Mouse (Mus musculus) c-Kit-positive CD71-negative TER-119-negative erythroid progenitor cells, embryonic 14.5 days (primary cell): Measurements from ENCODE around the gene Palm2.

ENCODE experiments used
- DNase-seq: peaks from one replicate; pipeline ENCODE4 v3.0.0-alpha.2; 2013; ENCODE audit warnings: low read depth

Palm2 gene

DNA sequence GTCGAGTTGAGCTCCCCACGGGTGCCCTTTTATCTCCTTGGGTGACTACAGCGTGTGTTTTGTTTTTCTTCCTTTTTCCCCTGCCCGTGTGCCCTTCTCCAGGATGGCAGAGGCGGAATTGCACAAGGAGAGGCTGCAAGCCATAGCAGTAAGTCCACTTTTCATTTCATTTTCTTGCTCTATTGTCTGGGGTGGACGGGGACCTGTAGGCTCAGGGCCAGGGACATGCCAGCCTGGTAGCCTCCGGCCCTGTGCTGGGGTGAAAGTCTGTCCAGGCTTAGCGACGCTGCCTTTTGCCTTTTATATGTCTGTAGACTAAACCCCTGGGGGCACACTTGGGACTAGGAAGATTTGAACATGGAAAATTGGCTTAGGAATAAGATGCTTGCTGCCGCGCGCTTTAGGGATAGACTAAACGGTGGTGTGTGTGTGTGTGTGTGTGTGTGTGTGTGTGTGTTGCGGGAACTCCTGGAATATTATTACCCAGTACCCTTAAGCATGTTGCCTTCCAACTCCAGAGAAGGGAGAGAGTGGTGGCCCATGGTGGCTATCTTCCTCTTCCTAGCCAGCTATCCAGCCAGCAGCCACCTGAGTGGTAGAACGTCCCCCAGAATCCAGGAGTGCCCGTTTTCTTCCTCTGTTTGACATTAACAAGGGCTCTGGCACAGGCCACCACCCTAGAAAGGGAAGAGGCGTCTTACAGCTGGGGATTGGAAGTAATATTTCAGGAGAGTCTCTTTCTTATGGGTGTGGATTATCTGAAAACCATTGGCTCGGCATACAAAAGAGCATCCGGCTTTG is 134.4 kb downstream of the Palm2 start:
- DNase-seq = no peak

GRCm38 (mm10) chr4:57569069-57569355 is 135.0 kb downstream of the Palm2 start:
- DNase-seq = no peak

- DNase-seq = no peak
Observed at GRCm38 (mm10) chr4:57569711-57570110, 135.7 kb downstream of the Palm2 start.

GRCm38 (mm10) chr4:57570229-57570628 is 136.2 kb downstream of the Palm2 start:
- DNase-seq = no peak

DNA sequence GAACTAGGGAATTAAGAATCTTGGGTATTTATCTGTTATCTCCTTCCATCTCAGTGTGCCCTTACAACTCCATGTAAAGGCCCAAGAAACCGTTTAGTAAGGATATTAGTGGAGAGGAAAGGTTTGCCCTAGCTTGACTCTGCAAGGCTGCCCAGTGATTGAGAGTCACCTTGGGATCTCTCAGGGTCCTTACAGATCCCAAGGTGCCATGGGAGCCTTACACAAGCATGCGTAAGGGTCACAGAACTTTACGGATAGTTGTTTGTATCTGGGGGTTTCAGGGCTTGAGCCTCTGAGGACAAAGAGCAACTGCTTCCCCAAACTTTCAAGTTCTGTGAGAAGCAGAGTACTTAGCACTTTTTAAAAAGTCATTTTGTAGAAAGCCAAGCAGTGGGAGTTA is 140.1 kb downstream of the Palm2 start:
- DNase-seq = no peak

GRCm38 (mm10) chr4:57574646-57575045 is 140.6 kb downstream of the Palm2 start:
- no peak for DNase-seq

DNA sequence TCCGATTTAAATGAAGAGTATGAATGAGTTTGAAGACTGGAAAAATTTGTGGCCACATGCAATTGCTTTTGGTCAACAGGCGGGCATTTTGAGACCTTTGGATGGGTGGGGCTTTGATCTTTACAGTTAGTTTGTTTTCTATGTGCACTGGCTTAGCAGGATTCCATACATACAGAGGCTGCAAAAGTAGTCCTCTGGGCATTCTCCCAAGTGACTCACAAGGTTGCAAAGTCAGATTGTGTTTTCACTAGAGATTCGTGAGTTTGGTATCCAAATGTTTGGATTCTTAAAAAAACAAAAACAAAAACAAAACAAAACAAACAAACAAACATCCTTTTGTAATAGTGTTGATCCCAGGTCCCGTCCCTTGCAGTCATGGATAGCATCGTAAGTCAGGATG is 141.6 kb downstream of the Palm2 start:
- no peak for DNase-seq

GRCm38 (mm10) chr4:57576095-57576494 is 142.0 kb downstream of the Palm2 start:
- DNase-seq = no peak

DNA sequence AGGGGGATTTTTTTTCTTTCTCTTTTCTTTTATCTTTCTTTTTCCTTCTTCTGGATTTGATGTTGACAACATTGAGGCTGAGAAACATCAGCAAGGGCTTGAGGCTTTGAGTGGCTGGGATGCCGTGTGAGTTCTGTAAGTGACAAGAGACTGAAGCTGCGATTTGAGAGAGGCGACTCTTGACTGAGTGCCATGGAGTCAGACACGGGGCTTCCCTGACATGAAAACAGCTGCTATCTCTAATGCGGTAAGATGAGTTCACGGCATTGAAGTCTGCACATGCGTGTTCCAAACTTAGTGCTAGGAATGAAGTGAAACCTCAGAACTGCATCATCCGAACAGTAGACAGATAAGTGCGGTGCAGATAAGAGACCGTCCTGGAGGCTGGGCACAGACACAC is 145.6 kb downstream of the Palm2 start:
- DNase-seq = no peak

GRCm38 (mm10) chr4:57585281-57585800 is 151.3 kb downstream of the Palm2 start:
- DNase-seq = no peak

GRCm38 (mm10) chr4:57586933-57587658 is 153.0 kb downstream of the Palm2 start:
- DNase-seq = no peak

DNA sequence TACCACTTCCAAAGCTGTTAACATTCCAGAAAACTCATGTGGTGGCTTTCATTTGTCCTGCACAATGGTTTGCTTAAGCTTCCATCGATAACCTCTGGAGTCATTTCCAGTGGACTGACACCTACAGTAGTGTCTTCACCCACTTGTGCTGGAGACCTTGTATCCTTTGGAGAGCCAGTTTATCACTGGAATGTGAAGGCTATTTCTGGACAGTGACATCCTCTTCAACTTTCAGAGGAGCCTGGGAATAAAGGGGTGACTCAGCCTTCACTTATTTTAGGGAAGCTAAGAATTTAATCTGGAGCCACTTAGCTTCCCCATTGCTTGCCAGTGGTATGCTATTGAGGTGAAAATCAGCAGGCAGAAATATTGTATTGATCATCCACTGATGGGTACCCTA is 154.3 kb downstream of the Palm2 start:
- no peak for DNase-seq

DNA sequence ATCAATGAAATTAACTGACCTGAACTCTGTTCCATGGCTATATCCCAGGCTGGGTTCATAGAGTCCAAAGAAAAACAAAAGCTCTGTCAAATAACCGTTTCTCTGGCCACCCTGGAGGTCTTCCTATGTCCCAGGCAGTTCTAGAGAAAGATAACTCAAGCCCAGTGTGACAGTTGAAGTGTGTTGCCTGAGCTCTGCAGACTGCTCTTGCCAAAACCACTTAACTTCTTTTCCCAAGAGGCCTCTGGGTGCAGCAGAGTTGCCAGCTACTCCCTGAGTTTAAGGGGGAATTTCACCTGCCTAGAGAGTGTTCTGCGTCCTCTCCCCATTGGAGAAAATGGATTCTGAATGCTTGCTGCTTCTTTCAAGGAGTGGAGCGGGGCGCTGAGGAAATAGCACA is 158.7 kb downstream of the Palm2 start:
- DNase-seq = no peak

- no peak for DNase-seq
Observed at GRCm38 (mm10) chr4:57599946-57600345, 165.9 kb downstream of the Palm2 start.

DNA sequence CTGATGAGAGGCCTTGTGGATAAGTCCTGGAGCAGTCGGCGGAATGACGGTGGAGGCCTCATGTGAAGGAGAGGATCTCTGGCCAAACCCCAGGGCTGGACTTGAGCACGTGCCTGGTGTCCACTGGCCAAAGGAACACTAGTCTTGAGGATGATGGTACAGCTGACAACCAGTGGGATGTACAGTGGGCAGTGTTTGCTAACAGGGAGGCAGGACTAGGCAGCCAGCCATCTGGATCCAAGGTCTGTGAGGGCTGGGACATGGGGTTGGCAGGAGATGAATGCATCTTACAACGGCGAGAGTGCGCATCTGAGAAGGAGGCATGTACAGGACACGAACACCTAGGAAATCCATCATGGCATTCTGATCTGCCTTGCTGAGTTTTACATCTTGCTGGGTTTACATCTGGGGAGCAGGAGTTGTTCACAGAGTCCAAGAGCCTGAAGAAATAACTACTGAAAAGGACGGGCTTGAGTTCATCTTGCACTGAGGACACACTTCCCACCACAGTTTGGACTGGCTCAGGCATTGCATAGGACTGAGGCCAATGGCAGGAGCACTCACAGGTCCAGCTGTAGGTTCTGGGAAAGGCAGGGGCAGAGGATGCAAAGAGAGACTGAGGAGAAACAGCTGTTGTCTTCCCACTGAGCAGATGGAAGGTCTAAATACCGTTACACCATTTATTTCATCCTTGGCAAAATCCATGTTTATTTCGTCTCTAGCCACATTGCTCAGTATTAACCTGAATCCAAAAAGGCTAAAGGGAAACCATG is 166.8 kb downstream of the Palm2 start:
- DNase-seq = no peak

- DNase-seq = no peak
Observed at GRCm38 (mm10) chr4:57601458-57601835, 167.4 kb downstream of the Palm2 start.

DNA sequence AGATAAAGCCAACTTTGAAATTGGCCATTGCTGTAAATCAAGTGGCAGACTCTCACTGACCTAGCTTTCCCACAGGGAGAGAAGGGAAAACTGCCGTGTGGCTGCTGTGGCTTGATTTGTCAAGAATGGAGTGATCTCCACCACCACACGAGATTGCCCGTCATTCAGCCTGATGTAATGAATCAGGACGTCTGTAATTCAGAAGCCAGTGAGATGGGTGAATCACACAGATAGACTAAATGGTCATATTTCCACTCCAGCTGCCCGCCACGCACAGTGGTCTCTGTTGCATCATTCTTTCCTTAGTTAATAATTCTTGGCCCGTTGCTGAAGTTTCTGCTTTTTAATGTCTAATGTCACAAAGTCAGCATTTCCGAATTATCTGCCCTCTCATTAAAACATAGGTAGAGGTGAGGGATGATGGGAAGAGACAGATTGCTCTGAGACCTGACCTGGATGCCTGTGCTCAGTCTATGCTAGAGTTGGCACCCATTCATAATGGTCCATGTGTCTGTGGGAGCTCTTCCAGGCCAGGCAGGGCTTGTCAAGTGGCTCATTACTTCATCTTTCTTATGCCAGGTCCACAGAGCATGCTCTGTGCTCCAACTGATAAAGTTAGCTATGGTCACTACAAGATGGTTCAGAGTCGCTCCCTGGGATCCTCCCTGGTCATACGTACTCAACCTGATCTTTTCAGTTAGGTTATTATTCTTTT is 168.0 kb downstream of the Palm2 start:
- DNase-seq = no peak

DNA sequence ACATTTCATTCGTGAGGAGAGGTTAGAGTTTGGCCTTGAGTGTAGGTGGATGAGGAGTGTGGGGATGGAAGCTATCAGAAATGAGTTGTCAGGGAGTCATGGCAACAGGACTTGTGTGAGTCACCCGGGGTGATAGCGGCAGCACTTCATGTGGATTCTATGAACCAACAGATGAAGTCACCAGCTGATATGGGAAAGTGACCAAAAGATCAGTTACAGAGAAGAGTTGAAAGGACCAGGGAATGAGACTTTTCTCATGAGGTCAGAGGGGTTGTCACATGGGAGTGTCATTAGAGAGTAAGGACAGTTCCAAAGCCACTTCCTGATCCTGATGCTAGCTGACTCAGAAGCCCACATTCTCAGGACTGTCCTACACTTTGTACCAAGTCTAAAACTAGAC is 172.2 kb downstream of the Palm2 start:
- DNase-seq = no peak

DNA sequence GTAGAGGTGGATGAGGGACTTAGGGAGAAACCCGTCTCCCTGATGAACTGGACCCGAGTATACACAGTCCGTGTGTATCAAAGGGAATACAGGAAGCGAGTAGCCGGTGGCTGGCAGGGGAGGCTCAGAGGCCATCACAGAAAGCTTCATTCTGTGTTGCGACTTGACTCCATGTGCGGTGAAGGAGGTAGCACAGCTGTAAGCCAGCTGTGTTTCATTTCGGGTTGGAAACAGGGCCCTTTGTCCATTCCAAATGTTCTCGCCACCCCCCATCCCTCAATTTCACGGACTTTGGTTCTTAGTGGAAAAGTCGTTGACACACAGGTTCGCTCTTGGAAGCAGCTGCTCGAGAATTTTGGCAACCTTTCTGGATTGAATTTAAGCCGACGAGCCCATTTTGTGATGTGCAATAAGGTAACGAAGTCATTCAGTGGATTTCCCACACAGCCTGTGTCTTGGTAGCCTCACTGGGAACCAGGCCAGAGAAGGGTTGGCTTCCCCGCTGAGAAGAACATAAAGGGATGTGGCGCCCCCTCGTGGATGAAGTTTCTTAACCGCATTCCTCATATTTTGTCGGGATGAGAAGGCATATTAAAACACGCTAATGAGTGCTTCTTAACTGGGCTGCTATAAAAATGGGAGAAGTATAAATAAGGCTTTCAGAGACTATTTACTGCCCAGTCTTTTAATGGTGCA is 173.3 kb downstream of the Palm2 start:
- DNase-seq = peak; percentile 47

DNA sequence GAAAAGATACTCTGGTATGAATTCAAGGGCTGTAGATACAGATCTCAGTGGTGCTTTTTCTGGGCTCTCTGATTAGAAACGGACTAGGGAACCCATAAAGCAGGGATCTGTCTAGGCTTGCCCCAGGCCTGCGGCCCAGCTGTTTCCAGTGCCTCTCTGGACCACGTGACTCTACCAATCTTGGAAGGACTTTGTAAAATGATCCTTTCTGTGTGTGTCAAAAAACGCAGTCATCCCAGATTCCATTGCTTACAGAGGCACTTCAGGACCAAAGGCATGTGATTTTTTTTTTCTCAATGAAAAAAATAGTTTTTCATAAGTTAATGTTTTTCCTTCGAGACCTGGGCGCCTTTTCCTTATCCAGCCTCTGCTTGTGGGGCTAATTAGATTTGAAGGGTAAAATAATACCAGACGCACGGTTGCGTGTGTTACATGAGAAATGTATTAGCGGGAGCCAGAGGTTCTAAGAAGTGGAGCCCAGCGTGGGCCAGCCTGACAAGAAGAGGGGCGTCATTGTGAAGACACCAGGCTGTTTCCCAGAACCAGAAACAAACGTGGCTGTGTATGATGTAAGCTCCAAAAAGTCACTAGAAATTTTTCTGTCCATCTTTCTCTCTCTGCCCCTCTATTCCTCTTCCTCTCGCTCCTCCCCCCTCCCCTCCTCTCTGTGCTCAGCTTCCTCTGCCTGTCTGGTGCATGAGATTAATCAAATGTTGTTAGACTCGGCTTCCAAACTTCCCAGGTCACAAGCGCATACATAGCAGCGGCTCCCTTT is 177.4 kb downstream of the Palm2 start:
- DNase-seq = no peak

GRCm38 (mm10) chr4:57612716-57613115 is 178.7 kb downstream of the Palm2 start:
- no peak for DNase-seq
